Mouse (Mus musculus) skeletal muscle tissue, adult 2 months (tissue): ENCODE measurements around the gene 1810013L24Rik.
A peak's percentile ranks its signal among the peaks of the same experiment; 100 is the strongest.
"Not testable (repeated sequence)": the region's sequence is repeated elsewhere in the genome, so short reads cannot be mapped to it uniquely, and the experiment has no call there.

Source experiments
- DNase-seq: peaks from one replicate; pipeline ENCODE4 v3.0.0-alpha.2; 2012; ENCODE audit warnings: low read depth, low spot score

1810013L24Rik gene

GRCm38 (mm10) chr16:8836876-8837275 lies 7.0 kb downstream of the 1810013L24Rik start:
- no peak for DNase-seq

GRCm38 (mm10) chr16:8837595-8837994 lies 7.7 kb downstream of the 1810013L24Rik start:
- no peak for DNase-seq

DNA sequence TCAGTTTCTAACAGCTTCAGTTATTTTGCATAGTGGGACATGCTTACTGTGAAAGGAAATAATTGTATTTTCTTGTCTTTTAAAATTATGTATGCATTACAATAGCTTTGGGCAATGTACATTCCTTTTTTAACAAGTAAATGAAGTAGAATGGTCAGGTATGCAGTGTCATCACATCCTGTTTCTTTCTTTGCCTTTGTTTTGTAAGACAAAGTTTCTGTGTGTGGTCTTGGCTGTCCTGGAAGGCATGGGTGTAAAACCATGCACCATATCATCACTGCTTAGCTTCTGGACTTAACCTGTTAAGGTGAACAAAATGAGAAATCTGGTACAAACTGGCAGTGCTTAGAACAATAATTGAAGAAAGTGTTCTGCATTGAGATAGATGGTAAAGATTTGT lies 9.0 kb downstream of the 1810013L24Rik start:
- DNase-seq = no peak

DNA sequence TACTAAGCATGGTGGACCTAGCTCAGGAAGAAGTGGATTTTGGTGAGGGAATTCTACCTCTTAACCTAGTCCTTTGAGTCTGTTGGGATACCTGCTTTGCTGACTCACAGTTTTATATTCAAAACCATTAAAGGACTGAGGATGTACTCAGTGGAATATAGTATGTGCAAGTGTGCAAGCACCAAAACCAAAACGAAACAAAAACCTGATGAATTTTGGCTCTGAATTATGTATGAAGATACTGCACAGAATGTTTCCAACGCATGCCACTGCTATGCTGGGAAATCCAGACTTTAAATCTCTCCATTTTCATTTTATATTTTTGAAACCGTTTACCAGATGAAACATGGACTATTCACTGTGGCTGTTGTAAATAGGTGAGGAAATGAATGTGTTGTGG lies 10.7 kb downstream of the 1810013L24Rik start:
- DNase-seq = no peak

- no peak for DNase-seq
Observed at GRCm38 (mm10) chr16:8842962-8843361, 13.1 kb downstream of the 1810013L24Rik start.

GRCm38 (mm10) chr16:8843580-8844175 lies 13.8 kb downstream of the 1810013L24Rik start:
- DNase-seq = no peak

DNA sequence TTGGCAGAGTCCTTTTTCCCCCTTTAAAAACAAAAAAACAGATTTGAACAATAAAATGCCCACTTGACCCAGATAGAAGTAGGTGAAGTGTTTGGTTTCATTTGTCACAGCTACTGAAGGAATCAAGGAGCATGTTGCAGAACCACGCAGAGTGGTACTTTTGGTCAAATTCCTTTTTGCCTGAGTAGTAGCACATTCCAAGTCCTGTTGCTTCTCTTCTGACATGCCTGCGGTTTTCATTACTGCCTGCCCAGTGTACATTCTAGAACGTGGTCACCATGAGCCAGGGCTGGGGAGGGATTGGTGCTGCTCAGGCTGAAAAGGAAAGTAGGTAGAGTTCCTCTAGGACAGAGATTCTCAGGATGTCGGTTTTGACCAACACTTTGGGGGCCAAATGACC lies 16.1 kb downstream of the 1810013L24Rik start:
- no peak for DNase-seq

GRCm38 (mm10) chr16:8848309-8849068 lies 18.6 kb downstream of the 1810013L24Rik start:
- no peak for DNase-seq

GRCm38 (mm10) chr16:8849929-8850328 lies 20.0 kb downstream of the 1810013L24Rik start:
- peak; percentile 51 for DNase-seq

DNA sequence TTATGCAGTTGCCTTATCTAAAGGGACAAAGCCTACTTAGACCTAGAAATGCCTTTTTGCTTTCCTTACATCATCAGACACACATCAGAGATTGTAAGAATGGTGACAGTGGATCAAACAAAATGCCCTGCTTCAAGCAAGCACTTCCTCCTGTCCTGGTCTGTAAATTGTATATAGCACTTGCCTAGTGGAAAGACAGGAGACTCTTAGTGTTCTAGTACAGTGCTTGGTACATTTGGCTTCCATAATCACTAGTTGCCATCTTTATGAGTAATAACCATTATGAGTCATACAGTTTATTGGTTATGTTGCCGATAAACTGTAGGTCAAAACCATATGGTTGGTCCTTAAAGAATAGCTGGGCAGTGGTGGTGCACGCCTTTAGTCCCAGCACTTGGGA lies 25.2 kb downstream of the 1810013L24Rik start:
- no peak for DNase-seq

DNA sequence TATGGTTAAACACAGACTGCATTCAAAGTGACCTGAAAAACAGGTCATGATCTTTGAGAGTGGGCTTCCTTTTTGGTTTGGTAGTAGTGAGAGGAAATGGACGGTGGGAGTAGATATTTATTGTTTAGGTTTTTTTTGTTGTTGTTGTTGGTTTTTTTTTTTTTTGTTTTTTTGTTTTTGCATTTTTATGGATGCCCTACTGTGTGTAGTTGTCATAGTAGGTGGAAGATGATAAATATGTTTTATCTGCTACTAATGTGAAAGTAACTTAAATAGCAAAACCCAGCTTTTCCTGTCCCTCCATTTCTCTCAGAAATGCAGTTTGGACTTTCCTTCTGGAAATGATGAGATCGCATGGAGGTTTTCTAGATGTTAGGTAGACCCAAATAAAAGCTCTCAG lies 26.9 kb downstream of the 1810013L24Rik start:
- DNase-seq = no peak

DNA sequence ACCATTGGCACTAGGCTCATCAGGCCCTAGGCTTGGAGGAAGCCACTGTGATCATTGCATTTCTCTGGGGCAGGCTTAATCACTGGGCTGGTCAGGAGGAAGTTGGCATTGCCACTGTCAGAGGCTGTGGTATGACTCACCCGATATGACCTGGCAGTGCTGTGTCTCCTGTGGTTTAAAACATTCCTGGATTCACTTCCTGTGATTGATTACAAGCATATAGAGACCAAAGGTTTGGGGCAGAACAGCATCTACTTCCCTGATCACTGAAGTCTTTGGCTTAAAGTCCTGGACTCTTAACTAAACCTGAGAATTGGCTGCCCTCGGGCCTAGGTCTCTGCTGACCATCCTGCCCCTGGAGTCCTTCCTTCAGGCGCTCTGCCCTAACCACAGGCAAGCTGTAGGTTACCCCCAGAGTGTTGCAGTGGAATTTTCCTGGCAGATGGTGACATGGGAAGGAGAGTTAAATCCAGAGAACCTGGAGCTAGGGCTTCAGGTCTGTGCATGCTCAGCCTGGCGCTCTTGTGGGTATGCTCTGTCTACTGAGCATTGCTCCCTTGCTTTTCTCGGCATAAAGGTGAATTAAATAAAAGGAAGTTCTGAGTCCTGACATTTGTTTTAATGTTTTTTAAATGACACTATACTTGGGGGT lies 32.6 kb downstream of the 1810013L24Rik start:
- DNase-seq = no peak

DNA sequence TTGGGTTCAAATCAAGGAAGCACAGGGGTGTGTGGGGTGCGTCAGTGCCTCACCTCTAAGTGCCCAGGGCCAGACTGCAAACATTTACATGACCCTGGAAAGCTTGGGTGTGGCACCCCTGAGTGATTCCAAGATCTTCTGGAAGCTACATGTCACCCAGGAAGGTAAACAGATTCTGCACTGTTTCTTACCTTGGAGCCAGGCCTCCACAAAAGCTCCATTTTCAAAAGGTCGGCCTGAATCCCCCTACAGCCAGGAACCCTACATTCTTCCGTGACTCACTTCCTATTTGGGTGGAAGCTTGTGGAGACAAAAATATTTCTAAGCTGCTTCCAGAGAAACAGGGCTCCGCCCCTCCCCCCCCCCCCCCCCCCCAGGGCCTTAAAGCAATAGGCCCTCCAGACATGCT lies 34.3 kb downstream of the 1810013L24Rik start:
- DNase-seq = peak; percentile 44

DNA sequence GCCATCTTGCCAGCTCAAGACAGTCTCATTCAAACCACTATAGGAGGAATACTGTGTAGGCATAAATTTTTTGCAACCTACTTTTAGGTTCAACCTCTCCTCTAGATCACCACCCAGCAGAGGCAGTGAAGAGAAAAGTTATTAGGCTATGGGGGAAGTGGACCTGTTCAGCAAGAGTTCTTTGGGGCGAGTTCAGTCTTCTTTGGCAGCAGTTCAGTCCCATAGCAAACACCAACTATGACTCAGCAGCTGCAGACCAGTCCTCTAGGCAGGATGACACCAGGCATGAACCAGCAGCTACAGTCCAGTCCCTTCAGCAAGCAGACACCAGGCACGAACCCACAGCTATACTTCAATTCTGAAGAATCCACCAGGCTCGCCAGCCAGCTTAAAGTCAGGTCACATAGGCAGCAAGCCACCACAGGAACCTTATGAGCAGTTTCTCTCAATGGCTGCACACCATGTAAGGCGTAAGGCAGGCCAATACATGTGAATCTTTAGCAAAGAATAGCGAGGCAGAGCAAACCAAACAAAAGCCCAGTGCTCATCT lies 37.6 kb downstream of the 1810013L24Rik start:
- no peak for DNase-seq

GRCm38 (mm10) chr16:8868506-8868905 lies 38.6 kb downstream of the 1810013L24Rik start:
- no peak for DNase-seq

DNA sequence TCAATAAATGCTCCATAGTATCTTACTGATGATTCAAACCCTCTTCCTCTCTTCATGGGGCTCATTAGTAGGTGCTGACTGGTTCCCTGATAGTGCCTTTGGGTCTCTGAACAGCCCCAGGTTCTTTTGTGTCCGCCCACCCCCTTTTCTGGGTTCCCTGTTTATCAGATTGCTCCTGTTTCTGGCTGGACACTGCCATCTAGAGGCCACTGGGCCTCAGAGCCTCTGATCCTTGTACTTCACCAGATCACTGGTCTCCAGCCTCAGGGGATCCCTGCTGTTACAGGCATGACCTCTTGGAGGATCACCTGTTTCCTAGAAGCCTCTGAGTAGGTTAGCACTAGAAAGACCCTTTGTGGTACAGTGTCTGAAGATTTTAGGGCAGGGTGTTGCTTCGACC lies 39.8 kb downstream of the 1810013L24Rik start:
- DNase-seq = peak; percentile 57

GRCm38 (mm10) chr16:8871376-8871775 lies 41.5 kb downstream of the 1810013L24Rik start:
- DNase-seq = no peak

GRCm38 (mm10) chr16:8872019-8872418 lies 42.1 kb downstream of the 1810013L24Rik start:
- no peak for DNase-seq

- no peak for DNase-seq
Observed at GRCm38 (mm10) chr16:8872486-8872885, 42.6 kb downstream of the 1810013L24Rik start.

GRCm38 (mm10) chr16:8880076-8880475 lies 50.2 kb downstream of the 1810013L24Rik start:
- DNase-seq = no peak

GRCm38 (mm10) chr16:8883674-8884241 lies 53.9 kb downstream of the 1810013L24Rik start:
- DNase-seq = peak; percentile 64

- not testable (repeated sequence) for DNase-seq
Observed at GRCm38 (mm10) chr16:8894214-8894613, 64.3 kb downstream of the 1810013L24Rik start.
